Mouse (Mus musculus) embryonic stem cell, embryonic (primary cell): ENCODE results near the gene Oaz1.

Experiments used
- CTCF ChIA-PET, 4 experiments: fragments of 300-600 bp in 2 of 4; fragments of 350-600 bp in 2 of 4; sonication (Branson Sonifier 250); formaldehyde crosslinking; loops; one replicate each; lab custom pipeline; 2022; ENCODE audit warnings: inconsistent platforms in 2 of 4; lab: Charles Lee
- POLR2A ChIA-PET, 4 experiments: fragments of 300-600 bp in 2 of 4; fragments of 350-600 bp in 2 of 4; sonication (Branson Sonifier 250); formaldehyde crosslinking; loops; one replicate each; lab custom pipeline; 2022; ENCODE audit warnings: antibody characterized with exemption in 4 of 4, inconsistent platforms in 1 of 4; lab: Charles Lee

Gene Oaz1

GRCm38 (mm10) chr10:80827063-80827869, 810 bp downstream of the Oaz1 start:
- POLR2A ChIA-PET, result interaction anchor here (0.6 to 6.5 kb wide), 49 partner anchors 8 to 255 kb away, joined by 3 to 99 read pairs (median 4); partner anchors contain the start of genes Amh (in 2 of the 4), Gadd45b (in 2 of the 4), Lingo3 (in 2 of the 4) and Lsm7 (in 2 of the 4)
- CTCF ChIA-PET, result interaction anchor here in 1 of 4 experiments (0.6 to 0.8 kb wide), 2 partner anchors 54 to 660 kb away, joined by 9 to 12 read pairs; no protein-coding TSS in a partner anchor

DNA sequence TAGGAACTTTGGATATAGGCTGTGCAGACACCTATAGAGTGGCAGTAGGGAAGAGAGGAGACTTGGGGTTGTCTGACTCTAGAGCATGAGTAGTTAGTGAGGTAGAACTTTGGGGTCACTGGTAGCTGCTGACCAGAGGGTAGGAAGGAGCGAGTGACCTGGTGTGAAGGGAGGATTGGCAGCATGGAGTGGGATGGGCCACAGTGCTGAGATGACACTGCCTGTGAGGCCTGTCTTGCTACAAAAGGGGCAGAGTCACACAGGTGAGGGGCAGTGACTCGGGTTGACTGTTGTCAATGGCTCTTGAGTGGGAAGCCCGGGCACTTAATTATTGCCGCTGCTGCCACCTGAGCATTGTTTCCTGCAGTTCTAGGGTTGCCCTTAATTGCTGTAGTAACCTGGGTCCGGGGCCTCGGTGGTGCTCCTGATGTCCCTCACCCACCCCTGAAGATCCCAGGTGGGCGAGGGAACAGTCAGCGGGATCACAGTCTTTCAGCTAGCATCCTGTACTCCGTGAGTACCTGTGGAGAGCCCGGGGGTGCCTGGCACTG, 1.5 kb downstream of the Oaz1 start:
- CTCF ChIA-PET, result interaction anchor here in 2 of 4 experiments (0.6 to 1.5 kb wide), 3 partner anchors 53 to 661 kb away, joined by 4 to 12 read pairs (median 9); no protein-coding TSS in a partner anchor
- POLR2A ChIA-PET, result interaction anchor here in 3 of 4 experiments (0.6 to 6.5 kb wide), 49 partner anchors 8 to 241 kb away, joined by 3 to 99 read pairs (median 4); partner anchors contain the start of genes Amh (in 2 of the 3), Gadd45b (in 2 of the 3), Lingo3 (in 2 of the 3) and Lsm7 (in 2 of the 3)

GRCm38 (mm10) chr10:80828587-80828986, 2.1 kb downstream of the Oaz1 start:
- POLR2A ChIA-PET, result interaction anchor here in 3 of 4 experiments (0.5 to 6.5 kb wide), 31 partner anchors 8 to 525 kb away, joined by 3 to 99 read pairs (median 5); partner anchors contain the start of genes Amh (in 2 of the 3), Lingo3 (in 2 of the 3), Abhd17a (in 1 of the 3) and Ap3d1 (in 1 of the 3)
- CTCF ChIA-PET, result interaction anchor here in 1 of 4 experiments (1.1 to 1.5 kb wide), 2 partner anchors 53 to 190 kb away, joined by 3 to 4 read pairs; no protein-coding TSS in a partner anchor

- ChIA-PET CTCF (interaction anchor here in 1 of 4 experiments (1.1 to 2.2 kb wide), 3 partner anchors 51 to 189 kb away, joined by 3 to 15 read pairs (median 4); no protein-coding TSS in a partner anchor), POLR2A (interaction anchor here (0.5 to 6.5 kb wide), 56 partner anchors 7 to 526 kb away, joined by 3 to 99 read pairs (median 4); partner anchors contain the start of genes Amh (in 2 of the 4), Gadd45b (in 2 of the 4), Lingo3 (in 2 of the 4) and Lsm7 (in 2 of the 4))
These were observed 3.2 kb downstream of the Oaz1 start for GRCm38 (mm10) chr10:80829359-80830278.

DNA sequence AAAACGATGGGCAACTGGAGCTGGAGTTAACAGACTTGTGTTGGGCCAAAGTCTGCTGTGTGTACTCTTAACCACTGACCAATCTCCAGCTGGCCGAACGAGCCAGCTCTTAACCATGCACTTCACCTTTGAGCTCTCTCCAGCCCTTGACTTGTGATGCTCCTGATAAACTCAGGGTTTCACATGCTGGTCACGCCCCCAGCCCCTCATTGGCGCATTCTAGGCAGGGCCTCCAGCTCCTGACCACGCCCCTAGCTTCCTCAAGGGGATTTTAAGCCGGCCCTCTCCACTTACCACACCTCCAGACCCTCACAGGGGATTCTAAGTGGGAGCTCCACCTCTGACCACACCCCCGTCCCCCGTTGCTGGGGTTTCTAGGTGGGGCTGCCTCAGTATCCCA, 4.7 kb downstream of the Oaz1 start:
- CTCF ChIA-PET, result interaction anchor here (0.5 to 2.7 kb wide), 27 partner anchors 9 to 251 kb away, joined by 3 to 19 read pairs (median 4); partner anchors contain the start of gene Csnk1g2 (in 1 of the 4)
- POLR2A ChIA-PET, result interaction anchor here (0.5 to 6.5 kb wide), 121 partner anchors 9 to 1302 kb away, joined by 3 to 99 read pairs (median 4); partner anchors contain the start of genes Gadd45b (in 3 of the 4), Lsm7 (in 3 of the 4), Map2k2 (in 3 of the 4) and Sppl2b (in 3 of the 4)

- CTCF ChIA-PET, result interaction anchor here in 3 of 4 experiments (0.6 to 2.7 kb wide), 4 partner anchors 27 to 49 kb away, joined by 3 to 19 read pairs (median 4); no protein-coding TSS in a partner anchor
These were observed 6.4 kb downstream of the Oaz1 start for GRCm38 (mm10) chr10:80832818-80833217.

DNA sequence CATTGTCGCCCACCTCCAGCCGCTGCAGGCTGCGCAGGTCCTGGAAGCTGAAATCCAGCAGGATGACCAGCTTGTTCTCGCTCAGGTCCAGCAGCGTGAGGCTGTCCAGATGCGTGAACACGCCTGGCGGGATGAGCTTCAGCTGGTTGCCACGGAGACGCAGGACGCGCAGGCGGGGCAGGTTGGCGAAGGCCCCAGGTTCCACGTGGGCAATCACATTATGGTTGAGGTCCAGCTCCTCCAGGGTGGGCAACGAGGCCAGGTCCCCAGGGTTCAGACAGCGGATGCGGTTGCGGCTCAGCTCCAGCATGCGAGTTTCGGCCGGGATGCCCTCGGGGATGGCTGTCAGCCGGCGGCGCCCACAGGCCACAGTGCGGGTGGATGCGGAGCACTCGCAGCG, 9.2 kb downstream of the Oaz1 start:
- ChIA-PET CTCF (interaction anchor here (0.6 to 3.7 kb wide), 5 partner anchors 30 to 1067 kb away, joined by 3 to 17 read pairs (median 5); partner anchors contain the start of gene Amh (in 1 of the 4)), POLR2A (interaction anchor here (0.5 to 3.7 kb wide), 23 partner anchors 8 to 518 kb away, joined by 3 to 15 read pairs (median 3); partner anchors contain the start of genes Gadd45b (in 2 of the 4), Sppl2b (in 2 of the 4), Lingo3 (in 1 of the 4) and Slc39a3 (in 1 of the 4))

More at GRCm38 (mm10) chr10:80832818-80833217, 6.4 kb downstream of the Oaz1 start:
- POLR2A ChIA-PET, result interaction anchor here in 3 of 4 experiments (0.6 to 6.5 kb wide), 14 partner anchors 10 to 295 kb away, joined by 3 to 99 read pairs (median 7); partner anchors contain the start of genes Gadd45b (in 3 of the 3), Amh (in 2 of the 3), Atp8b3 (in 2 of the 3) and Abhd17a (in 1 of the 3)

DNA sequence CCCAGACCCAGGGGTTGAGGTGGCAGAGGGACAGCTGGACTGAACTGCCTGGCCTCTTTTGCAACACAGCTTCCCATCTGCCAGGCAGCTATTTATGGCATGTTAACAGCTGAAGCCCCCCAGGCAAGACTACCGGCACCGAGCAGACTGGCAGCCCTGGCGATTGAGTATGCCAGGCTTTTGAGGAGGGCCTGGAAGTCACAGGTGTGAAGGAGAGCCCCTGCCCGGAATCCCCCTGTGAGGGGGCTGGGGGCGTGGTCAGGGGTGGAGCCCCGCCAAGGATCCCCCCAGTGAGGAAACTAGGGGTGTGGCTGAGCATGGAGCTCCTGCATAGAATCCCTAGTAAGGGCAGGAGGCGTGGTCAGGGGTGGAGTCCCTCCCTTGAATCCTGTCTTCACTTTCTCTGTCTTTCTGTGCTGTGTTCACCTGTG, 10.5 kb downstream of the Oaz1 start:
- ChIA-PET POLR2A (interaction anchor here in 3 of 4 experiments (0.6 to 5.2 kb wide), 17 partner anchors 8 to 181 kb away, joined by 3 to 36 read pairs (median 5); partner anchors contain the start of gene Gadd45b (in 2 of the 3)), CTCF (interaction anchor here in 3 of 4 experiments (0.6 to 3.7 kb wide), 8 partner anchors 18 to 473 kb away, joined by 3 to 17 read pairs (median 4); partner anchors contain the start of genes Amh (in 1 of the 3), Lsm7 (in 1 of the 3) and Sppl2b (in 1 of the 3))

- ChIA-PET CTCF (interaction anchor here in 2 of 4 experiments (0.6 to 3.7 kb wide), 4 partner anchors 18 to 206 kb away, joined by 3 to 17 read pairs (median 4); partner anchors contain the start of genes Lsm7 (in 1 of the 2) and Sppl2b (in 1 of the 2)), POLR2A (interaction anchor here in 3 of 4 experiments (0.5 to 5.2 kb wide), 11 partner anchors 8 to 807 kb away, joined by 3 to 36 read pairs (median 9); partner anchors contain the start of gene Gadd45b (in 2 of the 3))
These were observed 11.4 kb downstream of the Oaz1 start for GRCm38 (mm10) chr10:80837827-80838226.

GRCm38 (mm10) chr10:80838346-80838912, 12.0 kb downstream of the Oaz1 start:
- CTCF ChIA-PET, result interaction anchor here in 2 of 4 experiments (0.6 to 3.7 kb wide), 2 partner anchors 31 to 42 kb away, joined by 3 to 17 read pairs; no protein-coding TSS in a partner anchor
- POLR2A ChIA-PET, result interaction anchor here in 3 of 4 experiments (0.6 to 5.2 kb wide), 11 partner anchors 8 to 249 kb away, joined by 3 to 36 read pairs (median 6); partner anchors contain the start of gene Gadd45b (in 1 of the 3)

DNA sequence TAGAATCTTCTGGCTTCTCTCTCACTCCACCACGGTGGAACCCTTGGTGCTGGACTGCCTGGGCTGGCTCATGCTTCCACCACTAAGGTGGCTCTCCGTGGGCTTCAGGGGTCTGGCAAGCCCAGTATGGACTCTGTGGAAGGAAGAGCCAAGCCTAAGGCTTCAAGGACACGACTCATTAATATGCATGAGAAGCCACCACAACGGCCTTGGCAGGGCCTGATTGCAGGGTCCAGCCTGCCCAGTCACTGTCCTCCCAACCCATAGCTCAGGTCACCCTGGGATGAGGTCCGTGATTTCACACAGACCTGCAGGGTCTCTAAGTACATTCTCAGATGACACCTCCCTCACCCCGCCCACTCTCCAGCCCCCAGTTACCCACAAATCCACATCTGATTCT, 13.4 kb downstream of the Oaz1 start:
- ChIA-PET CTCF (interaction anchor here in 2 of 4 experiments (1.0 to 1.2 kb wide), 3 partner anchors 41 to 242 kb away, joined by 3 to 6 read pairs (median 3); no protein-coding TSS in a partner anchor), POLR2A (interaction anchor here (1.0 to 5.2 kb wide), 9 partner anchors 8 to 179 kb away, joined by 3 to 36 read pairs (median 3); no protein-coding TSS in a partner anchor)

- CTCF ChIA-PET, result no interaction called here
- POLR2A ChIA-PET, result interaction anchor here in 3 of 4 experiments (0.7 to 5.0 kb wide), 8 partner anchors 10 to 101 kb away, joined by 3 to 62 read pairs (median 6); partner anchors contain the start of genes Dot1l (in 1 of the 3) and Gadd45b (in 1 of the 3)
These were observed 15.2 kb downstream of the Oaz1 start for GRCm38 (mm10) chr10:80841685-80842084.

DNA sequence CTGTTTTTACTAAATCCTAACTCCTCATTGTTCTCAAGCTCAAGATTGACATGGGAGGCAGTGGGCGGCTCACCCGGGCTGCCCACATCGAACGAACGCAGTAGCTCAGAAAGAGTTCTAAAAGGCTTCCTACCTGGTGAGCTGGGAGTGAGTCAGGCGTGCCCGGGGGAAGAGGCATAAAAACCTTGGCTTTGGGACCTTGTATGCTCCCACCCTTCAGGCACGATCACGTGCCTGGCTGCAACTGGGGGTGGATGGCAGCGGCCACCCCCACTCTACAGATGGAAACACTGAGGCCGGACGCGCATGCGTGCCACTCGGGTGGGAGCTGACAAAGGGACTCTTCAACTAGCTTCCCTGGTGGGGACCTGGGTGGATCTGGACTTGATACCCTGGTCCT, 15.9 kb downstream of the Oaz1 start:
- ChIA-PET POLR2A (interaction anchor here in 3 of 4 experiments (0.7 to 5.0 kb wide), 16 partner anchors 10 to 166 kb away, joined by 3 to 62 read pairs (median 3); partner anchors contain the start of genes Gadd45b (in 2 of the 3), Dot1l (in 1 of the 3), Lsm7 (in 1 of the 3) and Sppl2b (in 1 of the 3)), CTCF (interaction anchor here in 3 of 4 experiments (1.1 to 1.3 kb wide), 3 partner anchors 33 to 87 kb away, joined by 3 read pairs; partner anchors contain the start of gene Gadd45b (in 1 of the 3))

DNA sequence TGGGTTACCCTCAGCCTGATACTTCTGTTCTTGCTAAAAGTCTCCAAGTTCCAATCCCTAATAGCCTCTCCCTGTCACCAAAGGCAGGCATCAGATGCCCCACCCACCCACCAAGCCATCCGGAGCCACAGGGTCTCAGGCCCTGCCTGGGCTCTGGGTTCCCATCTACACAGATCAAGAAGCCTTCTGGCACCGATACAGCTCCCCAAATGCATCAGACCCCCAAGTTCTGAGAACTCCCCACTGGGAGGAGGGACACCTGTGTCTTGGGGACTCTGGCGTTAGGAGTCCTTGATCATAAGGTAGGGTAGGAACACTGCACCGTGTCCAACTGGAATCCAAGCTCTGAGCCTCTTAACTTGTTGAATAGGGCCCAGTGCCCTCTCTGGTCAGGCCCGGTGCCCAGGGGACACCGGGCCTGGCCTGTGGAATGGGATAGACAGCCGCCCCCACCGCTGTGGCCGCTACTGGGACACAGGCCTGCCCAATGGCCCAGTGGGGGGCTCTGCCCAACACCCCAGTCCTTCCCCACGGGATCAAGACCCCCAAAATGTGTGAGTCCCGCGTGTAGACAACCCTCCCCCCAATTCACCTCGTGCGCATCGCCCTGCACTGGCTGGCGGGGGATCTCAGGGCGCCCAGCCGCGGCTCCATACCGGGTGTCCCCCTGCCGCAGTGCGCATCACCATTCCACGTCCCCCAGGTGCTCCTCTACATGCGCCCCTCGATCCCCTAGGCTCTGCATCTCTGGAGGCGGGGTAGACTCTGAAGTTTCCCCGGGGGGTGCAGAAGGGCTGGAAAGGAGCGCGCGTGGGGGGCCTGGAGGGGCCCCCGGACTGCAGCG, 16.9 kb downstream of the Oaz1 start:
- ChIA-PET POLR2A (interaction anchor here (0.5 to 5.0 kb wide), 21 partner anchors 8 to 792 kb away, joined by 3 to 62 read pairs (median 3); partner anchors contain the start of genes Gadd45b (in 2 of the 4), Lsm7 (in 1 of the 4) and Sppl2b (in 1 of the 4)), CTCF (interaction anchor here (0.6 to 1.3 kb wide), 5 partner anchors 32 to 120 kb away, joined by 3 read pairs; partner anchors contain the start of gene Gadd45b (in 1 of the 4))
